Mouse (Mus musculus) adrenal gland, adult 18-20 months (tissue): ENCODE measurements at regions not wholly inside any gene's neighbourhood (a gene's known extent, or its start where the extent isn't known, plus 50 kb on each side); places are given as distances from the start of the nearest gene placed in this dataset.

ENCODE experiments used
- DNase-seq, 2 experiments: peaks; one replicate each; pipeline ENCODE4 v3.0.0; 2021 to 2022; ENCODE audit warnings: low spot score in 2 of 2

GRCm38 (mm10) chr14:79929451-79929850 is 54.4 kb upstream of the Olfm4 start:
- DNase-seq, result no peak

GRCm38 (mm10) chr14:79927161-79927560 is 56.7 kb upstream of the Olfm4 start:
- DNase-seq, result no peak

GRCm38 (mm10) chr14:79916960-79917848 is 66.7 kb upstream of the Olfm4 start:
- no peak for DNase-seq

- DNase-seq, result no peak
These were observed 68.9 kb upstream of the Olfm4 start for GRCm38 (mm10) chr14:79914966-79915365.

GRCm38 (mm10) chr14:79913315-79913714 is 70.6 kb upstream of the Olfm4 start:
- no peak for DNase-seq

- DNase-seq, result peak; percentile 7 to 22
These were observed 71.3 kb upstream of the Olfm4 start for GRCm38 (mm10) chr14:79912610-79913009.

- DNase-seq, result no peak
These were observed 76.1 kb upstream of the Olfm4 start for GRCm38 (mm10) chr14:79907761-79908160.

- no peak for DNase-seq
These were observed 78.3 kb upstream of the Olfm4 start for GRCm38 (mm10) chr14:79905574-79905973.

GRCm38 (mm10) chr14:79902355-79902754 is 81.5 kb upstream of the Olfm4 start:
- DNase-seq, result no peak

GRCm38 (mm10) chr14:79898240-79898639 is 85.6 kb upstream of the Olfm4 start:
- no peak for DNase-seq

- DNase-seq, result no peak
These were observed 90.6 kb upstream of the Olfm4 start for GRCm38 (mm10) chr14:79893241-79893640.

GRCm38 (mm10) chr14:79890682-79891081 is 93.2 kb upstream of the Olfm4 start:
- no peak for DNase-seq

- no peak for DNase-seq
These were observed 93.6 kb upstream of the Olfm4 start for GRCm38 (mm10) chr14:79890280-79890679.

GRCm38 (mm10) chr14:79883487-79883886 is 100.4 kb upstream of the Olfm4 start:
- no peak for DNase-seq

GRCm38 (mm10) chr14:79881726-79882125 is 102.2 kb upstream of the Olfm4 start:
- DNase-seq, result no peak

GRCm38 (mm10) chr14:79880065-79880755 is 103.7 kb upstream of the Olfm4 start:
- DNase-seq, result no peak

- DNase-seq, result no peak
These were observed 104.4 kb upstream of the Olfm4 start for GRCm38 (mm10) chr14:79879333-79880035.

GRCm38 (mm10) chr14:79878285-79879019 is 105.4 kb upstream of the Olfm4 start:
- DNase-seq, result no peak

- DNase-seq, result no peak
These were observed 102.0 kb upstream of the Pcdh8 start for GRCm38 (mm10) chr14:79873062-79873461.

GRCm38 (mm10) chr14:79872430-79872829 is 101.3 kb upstream of the Pcdh8 start:
- DNase-seq, result no peak

- DNase-seq, result no peak
These were observed 98.2 kb upstream of the Pcdh8 start for GRCm38 (mm10) chr14:79869325-79869724.
